Mouse (Mus musculus): ENCODE results near the gene Fuca1.

Gene Fuca1

DNA sequence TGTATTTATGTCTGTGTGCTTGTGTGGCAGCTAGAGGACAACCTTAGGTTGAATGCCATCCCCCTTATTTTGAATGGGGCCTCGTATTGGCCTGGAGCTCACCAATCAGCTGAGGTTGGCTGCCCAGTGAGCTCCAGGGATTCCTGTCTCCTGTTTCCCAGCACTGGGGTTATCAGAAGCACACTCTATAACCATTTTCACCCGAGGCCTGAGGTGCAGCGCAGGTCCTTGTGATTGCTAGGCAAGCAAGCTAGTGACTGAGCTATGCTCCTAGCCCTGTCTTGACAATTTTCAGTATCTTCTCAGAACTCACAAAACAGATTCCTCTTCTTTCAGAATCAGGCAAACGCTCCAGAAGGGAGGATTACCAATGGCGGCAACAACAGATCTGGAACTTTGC is 64.0 kb downstream of the Fuca1 start:
- DNase-seq: no peak

DNA sequence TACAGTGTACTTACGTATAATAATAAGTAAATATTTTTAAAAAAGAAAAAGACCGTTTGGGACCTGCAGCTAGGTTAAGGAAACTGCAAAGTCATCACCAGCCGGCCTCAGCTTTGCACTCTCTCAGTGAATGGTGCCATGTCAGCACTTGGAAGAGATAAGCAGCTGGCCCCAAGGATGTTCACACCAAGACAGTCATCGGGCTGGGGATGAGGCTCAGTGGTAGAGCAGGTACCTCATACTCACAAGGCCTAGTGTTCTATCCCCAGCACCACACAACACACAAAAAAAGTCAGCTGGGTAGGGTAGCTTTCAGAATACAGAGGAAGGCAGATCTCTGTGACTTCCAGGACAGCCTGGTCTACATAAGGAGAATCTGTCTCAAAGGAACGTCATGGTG is 64.7 kb downstream of the Fuca1 start:
- DNase-seq: no peak

DNA sequence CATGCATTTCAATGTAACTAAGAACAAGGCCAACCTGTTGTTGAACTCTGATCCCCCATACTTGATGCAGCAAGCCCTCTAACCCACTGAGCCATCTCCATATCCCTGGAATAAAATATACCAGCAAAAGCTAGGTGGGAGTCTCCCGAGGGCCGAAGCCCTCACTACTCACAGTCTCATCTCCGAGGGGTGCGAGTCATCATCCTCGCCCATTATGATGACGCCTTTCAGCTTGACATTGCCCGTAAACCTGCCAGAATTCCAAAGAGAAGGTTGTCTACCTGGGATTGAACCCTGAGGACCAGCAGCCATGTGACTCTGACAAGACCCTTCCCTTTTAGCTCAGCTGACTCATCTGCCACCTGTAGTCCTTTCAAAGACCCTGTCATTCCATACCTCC is 65.2 kb downstream of the Fuca1 start:
- no peak for DNase-seq

DNA sequence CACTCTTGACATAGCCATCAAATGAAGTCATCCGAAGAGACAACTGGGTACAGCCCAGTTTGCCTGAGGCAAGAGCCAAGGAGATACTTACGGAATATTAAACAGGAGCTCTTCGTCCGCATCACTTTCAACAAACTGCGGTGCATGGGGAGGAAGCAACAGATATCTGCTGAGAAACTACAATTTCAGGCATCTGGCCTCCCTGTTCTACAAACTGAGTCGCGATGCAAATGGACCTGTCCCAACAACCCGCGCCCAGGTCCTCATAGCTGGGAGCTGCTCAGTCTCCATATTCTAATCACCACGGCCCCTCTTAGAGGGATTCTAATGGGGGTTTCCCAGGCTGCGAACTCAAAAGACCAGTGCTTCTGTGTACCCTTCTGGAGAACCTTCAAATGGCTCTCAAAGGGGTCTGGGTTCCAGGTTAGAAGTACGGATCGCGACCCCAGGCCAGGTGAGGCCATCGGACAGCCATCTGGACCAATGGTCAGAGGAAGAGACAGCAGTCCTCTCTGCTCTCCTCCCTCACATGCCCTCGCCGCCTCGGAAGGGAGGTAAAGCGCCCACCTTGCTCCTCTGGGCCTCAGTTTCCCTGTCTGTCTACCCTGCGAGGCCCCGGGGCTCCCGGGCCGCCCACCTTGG is 65.9 kb downstream of the Fuca1 start:
- DNase-seq: peak; percentile 22 to 37

DNA sequence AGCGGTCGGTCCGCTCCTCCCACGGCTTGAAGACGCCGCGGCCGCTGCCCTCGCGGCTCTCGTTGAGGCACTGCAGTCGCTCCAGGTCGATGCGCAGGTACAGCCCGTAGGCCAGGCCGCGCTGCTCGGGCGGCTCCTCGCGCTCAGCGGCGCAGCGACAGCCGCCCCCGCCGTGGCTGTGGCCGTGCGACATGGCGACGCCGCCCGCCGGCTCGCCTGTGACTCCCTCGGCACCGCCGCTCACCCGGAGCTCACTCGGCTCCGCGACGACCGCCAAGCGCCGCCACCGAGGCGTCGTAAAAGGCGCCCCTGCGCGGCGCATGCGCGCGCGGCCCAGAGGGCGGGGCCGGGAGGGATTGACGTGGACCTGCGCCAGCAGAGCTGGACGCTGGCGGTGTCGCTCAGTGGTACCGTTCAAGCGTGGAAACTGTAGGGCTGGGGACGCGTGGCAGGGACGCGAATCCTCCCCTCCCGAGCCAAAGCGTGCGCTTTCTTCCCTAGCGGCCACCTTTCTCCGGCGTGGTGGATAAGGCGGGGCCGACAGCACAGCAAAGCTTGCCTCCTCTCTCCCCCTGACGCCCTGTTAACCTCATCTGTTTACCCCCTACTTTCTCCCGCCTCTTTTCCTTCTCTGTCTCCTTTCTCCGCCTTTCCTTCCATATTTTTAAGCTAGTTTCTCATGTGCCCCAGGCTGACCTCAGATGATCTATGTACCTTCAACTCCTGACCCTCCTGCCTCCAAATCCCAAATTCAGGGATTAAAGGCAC is 66.6 kb downstream of the Fuca1 start, which contains the start of gene Pithd1:
TSS of gene Pithd1 (minus strand) at position 322 of the 768 bp plus-strand sequence.
- peak; percentile 93 to 96 for DNase-seq

DNA sequence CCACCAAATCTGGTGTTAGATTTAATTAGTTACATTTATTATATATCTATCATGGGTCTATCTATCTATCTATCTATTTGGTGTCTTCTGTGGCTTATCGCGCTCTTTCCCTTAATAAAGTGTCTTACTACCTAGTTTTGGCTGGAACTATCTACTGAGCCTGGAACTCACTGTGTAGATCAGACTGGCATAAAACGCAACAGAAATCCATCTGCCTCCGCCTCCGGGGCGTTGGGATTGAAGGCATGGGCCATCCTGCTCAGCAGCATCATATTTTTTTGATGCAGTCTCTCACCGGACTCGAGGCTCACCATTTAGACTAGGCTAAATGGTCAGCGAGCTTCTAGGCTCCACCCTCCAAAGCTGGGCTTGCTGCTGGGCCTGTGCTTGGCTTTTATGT is 67.2 kb downstream of the Fuca1 start:
- peak in 1 of 2 experiments; percentile 21 for DNase-seq

Data from kidney, postnatal 4 days (tissue).